Mouse (Mus musculus): ENCODE data around the gene Zfp982. TPM values are rescaled to one million over a fixed set of nuclear protein-coding genes. Genes with fewer than 3 reads are reported as not detected.

The Zfp982 gene
- polyA plus RNA-seq (2021; fragmentation: Nextera tagmentation), result 1.1 and 1.3 TPM in 2 replicates
- long read RNA-seq, experiment 1, partial matches to known transcripts, result 0 of 6 reads
- long read RNA-seq, experiment 1, other reads (novel, unspliced or antisense), result 6 of 6 reads
- long read RNA-seq, experiment 2, partial matches to known transcripts, result 0 of 2 reads
- long read RNA-seq, experiment 2, other reads (novel, unspliced or antisense), result 2 of 2 reads

GRCm38 (mm10) chr4:147492117-147492516 lies at the start of gene Zfp982:
Zfp982 (plus strand) TSS chr4:147492417.

GRCm38 (mm10) chr4:147539918-147540317 lies 47.7 kb downstream of the Zfp982 start, which contains the start of gene Gm16503:
Gm16503 (plus strand) TSS chr4:147540218.

GRCm38 (mm10) chr4:147553071-147553470 lies 60.9 kb downstream of the Zfp982 start, which contains the start of gene Zfp985:
Zfp985 (plus strand) TSS chr4:147553277.

Other genes with a start within 250 kb of the Zfp982 start
- gene Zfp988, start 186.7 kb upstream of the Zfp982 start, polyA plus RNA-seq (2021; fragmentation: Nextera tagmentation), result 0.06 and 0.13 TPM in 2 replicates
- not detected in 2 replicates for gene Zfp978, start 131.1 kb upstream of the Zfp982 start, polyA plus RNA-seq (2021; fragmentation: Nextera tagmentation)
- gene Gm16503, start 47.8 kb downstream of the Zfp982 start, polyA plus RNA-seq (2021; fragmentation: Nextera tagmentation), result not detected in 2 replicates
- not detected in 2 replicates for gene Zfp985, start 60.9 kb downstream of the Zfp982 start, polyA plus RNA-seq (2021; fragmentation: Nextera tagmentation)
- gene Zfp979, start 150.1 kb downstream of the Zfp982 start, polyA plus RNA-seq (2021; fragmentation: Nextera tagmentation), result 0.27 and 0.41 TPM in 2 replicates
- not detected in 2 replicates for gene Zfp534, start 210.1 kb downstream of the Zfp982 start, polyA plus RNA-seq (2021; fragmentation: Nextera tagmentation)